Mouse (Mus musculus) embryonic facial prominence, embryonic 12.5 days (tissue): ENCODE results near the gene Decr2. TPM values are rescaled to one million over a fixed set of nuclear protein-coding genes. Genes with fewer than 3 reads are reported as not detected.

Source experiments
- ATAC-seq: fragments of 200-750 bp; cut with Nextera tagmentation; 2 replicates; pipeline ENCODE4 v1.8.0; 2017; ENCODE audit not compliant: insufficient number of reproducible peaks, insufficient read depth, low FRiP score, low TSS enrichment
- H3K27ac ChIP-seq: fragments of 300-500 bp; sonication (generic); 2 replicates; pipeline ENCODE4 v1.5.1; 2016; ENCODE audit warnings: mild to moderate bottlenecking
- H3K27me3 ChIP-seq: fragments of 300-500 bp; sonication (generic); 2 replicates; pipeline ENCODE4 v1.6.1; 2016; ENCODE audit warnings: mild to moderate bottlenecking, moderate library complexity
- H3K36me3 ChIP-seq: fragments of 300-500 bp; sonication (generic); 2 replicates; pipeline ENCODE4 v1.6.1; 2016; ENCODE audit warnings: mild to moderate bottlenecking
- H3K4me1 ChIP-seq: fragments of 300-500 bp; sonication (generic); 2 replicates; pipeline ENCODE4 v1.6.1; 2016
- H3K4me2 ChIP-seq: fragments of 300-500 bp; sonication (generic); replicated peaks from 2 replicates; pipeline ENCODE4 v1.6.1; 2016; ENCODE audit warnings: mild to moderate bottlenecking, moderate library complexity
- H3K4me3 ChIP-seq: fragments of 300-500 bp; sonication (generic); 2 replicates; pipeline ENCODE4 v1.5.1; 2016; ENCODE audit warnings: mild to moderate bottlenecking
- H3K9ac ChIP-seq: fragments of 300-500 bp; sonication (generic); 2 replicates; pipeline ENCODE4 v1.6.1; 2016; ENCODE audit warnings: mild to moderate bottlenecking, moderate library complexity
- H3K9me3 ChIP-seq: fragments of 300-500 bp; sonication (generic); 2 replicates; pipeline ENCODE4 v1.6.1; 2016; ENCODE audit warnings: mild to moderate bottlenecking, moderate library complexity
- WGBS: fragments of 180-500 bp; shearing (Covaris S2); methylation state at CpG from one replicate; pipeline ENCODE4 v1.1.7; 2016; 5-methylcytosine and 5-hydroxymethylcytosine counted together
- polyA plus RNA-seq: library from polyadenylated mRNA; unstranded; fragments of >200 nt; fragmentation: Nextera tagmentation; extraction: Ambion mirVana; gene quantifications from 2 replicates; pipeline ENCODE4 v1.2.1, GENCODE M21; 2016

The Decr2 gene
- 38.5 and 39.0 TPM in 2 replicates for polyA plus RNA-seq

- ATAC-seq, result peak; percentile 86
- H3K9ac ChIP-seq, result peak within 1 kb of the TSS; percentile 63
- WGBS, result 3% methylated on average over 32 of the region's 32 CpGs
- peak within 1 kb of the TSS; percentile 51 for H3K4me3 ChIP-seq
- no peaks in the 10 kb centered on the region for H3K27me3 ChIP-seq
- H3K4me1 ChIP-seq, result peaks cover 9% of the 10 kb centered on the region; the same call in 1 of the 2 replicates
- peak within 1 kb of the TSS; percentile 75 for H3K4me2 ChIP-seq
- peak within 1 kb of the TSS; percentile 82 for H3K27ac ChIP-seq
- peaks cover 11% of the 10 kb centered on the region for H3K36me3 ChIP-seq
- H3K9me3 ChIP-seq, result no peaks in the 10 kb centered on the region
These were observed at the start of gene Decr2 for GRCm38 (mm10) chr17:26089905-26090632. Gene Decr2 (minus strand): TSS chr17:26090337.

GRCm38 (mm10) chr17:26138901-26139381 lies 48.8 kb upstream of the Decr2 start:
- ATAC-seq, result peak; percentile 48
- H3K4me2 ChIP-seq, result peak overlapping the region; percentile 71
- peaks cover 16% of the 10 kb centered on the region for H3K36me3 ChIP-seq
- H3K27me3 ChIP-seq, result no peaks in the 10 kb centered on the region
- WGBS, result under 1% methylated on average over 55 of the region's 58 CpGs
- H3K9me3 ChIP-seq, result no peaks in the 10 kb centered on the region
- peak overlapping the region; percentile 97 for H3K9ac ChIP-seq
- peaks cover 18% of the 10 kb centered on the region for H3K4me1 ChIP-seq
- H3K27ac ChIP-seq, result peak overlapping the region; percentile 95
- H3K4me3 ChIP-seq, result peak overlapping the region; percentile 77

- peak within 1 kb of the TSS; percentile 77 for H3K4me3 ChIP-seq
- H3K4me1 ChIP-seq, result peaks cover 18% of the 10 kb centered on the region
- peak within 1 kb of the TSS; percentile 71 for H3K4me2 ChIP-seq
- peak; percentile 98 for ATAC-seq
- H3K36me3 ChIP-seq, result peaks cover 11% of the 10 kb centered on the region
- WGBS, result 2% methylated on average over 42 of the region's 42 CpGs
- peak within 1 kb of the TSS; percentile 95 for H3K27ac ChIP-seq
- H3K27me3 ChIP-seq, result no peaks in the 10 kb centered on the region
- no peaks in the 10 kb centered on the region for H3K9me3 ChIP-seq
- H3K9ac ChIP-seq, result peak within 1 kb of the TSS; percentile 97
These were observed 48.2 kb upstream of the Decr2 start, which contains the start of gene Axin1 for GRCm38 (mm10) chr17:26138239-26138836. Gene Axin1 (plus strand): TSS chr17:26138688.

- H3K36me3 ChIP-seq, result peaks cover 5% of the 10 kb centered on the region
- peaks cover 18% of the 10 kb centered on the region for H3K4me1 ChIP-seq
- peak overlapping the region; percentile 77 for H3K4me3 ChIP-seq
- no peaks in the 10 kb centered on the region for H3K27me3 ChIP-seq
- WGBS, result 73% methylated on average over 2 of the region's 2 CpGs
- H3K27ac ChIP-seq, result peak overlapping the region; percentile 95; the same call in 1 of the 2 replicates
- peak overlapping the region; percentile 71 for H3K4me2 ChIP-seq
- no peak for ATAC-seq
- H3K9ac ChIP-seq, result peak overlapping the region; percentile 97; the same call in 1 of the 2 replicates
- no peaks in the 10 kb centered on the region for H3K9me3 ChIP-seq
These were observed 47.6 kb upstream of the Decr2 start for GRCm38 (mm10) chr17:26137751-26138130.

- 85% methylated on average over 11 of the region's 11 CpGs for WGBS
- Histone ChIP-seq H3K4me3 (no peak overlapping the region), H3K4me2 (no peak overlapping the region), H3K9ac (no peak overlapping the region), H3K4me1 (peaks cover 18% of the 10 kb centered on the region), H3K36me3 (peaks cover 3% of the 10 kb centered on the region; the same call in 1 of the 2 replicates), H3K9me3 (no peaks in the 10 kb centered on the region), H3K27ac (no peak overlapping the region), H3K27me3 (no peaks in the 10 kb centered on the region)
- ATAC-seq, result no peak
These were observed 47.1 kb upstream of the Decr2 start for GRCm38 (mm10) chr17:26137106-26137750.

GRCm38 (mm10) chr17:26131856-26132853 lies 42.0 kb upstream of the Decr2 start:
- H3K9ac ChIP-seq, result no peak overlapping the region
- no peaks in the 10 kb centered on the region for H3K4me1 ChIP-seq
- no peaks in the 10 kb centered on the region for H3K9me3 ChIP-seq
- peaks cover 52% of the 10 kb centered on the region for H3K36me3 ChIP-seq
- no peak overlapping the region for H3K4me3 ChIP-seq
- no peak for ATAC-seq
- H3K27ac ChIP-seq, result no peak overlapping the region
- H3K27me3 ChIP-seq, result no peaks in the 10 kb centered on the region
- WGBS, result 89% methylated on average over 18 of the region's 18 CpGs
- no peak overlapping the region for H3K4me2 ChIP-seq

- Histone ChIP-seq H3K4me2 (no peak overlapping the region), H3K27ac (no peak overlapping the region), H3K36me3 (peaks cover 62% of the 10 kb centered on the region), H3K4me1 (no peaks in the 10 kb centered on the region), H3K4me3 (no peak overlapping the region), H3K9ac (no peak overlapping the region), H3K27me3 (no peaks in the 10 kb centered on the region), H3K9me3 (no peaks in the 10 kb centered on the region)
- WGBS, result 83% methylated on average over 18 of the region's 18 CpGs
- no peak for ATAC-seq
These were observed 41.1 kb upstream of the Decr2 start for GRCm38 (mm10) chr17:26131062-26131732.

GRCm38 (mm10) chr17:26125226-26125625 lies 35.1 kb upstream of the Decr2 start:
- no peaks in the 10 kb centered on the region for H3K27me3 ChIP-seq
- peaks cover 53% of the 10 kb centered on the region for H3K36me3 ChIP-seq
- no peak overlapping the region for H3K4me3 ChIP-seq
- peaks cover 8% of the 10 kb centered on the region for H3K4me1 ChIP-seq
- WGBS, result 92% methylated on average over 10 of the region's 10 CpGs
- no peak for ATAC-seq
- no peak overlapping the region for H3K9ac ChIP-seq
- H3K4me2 ChIP-seq, result no peak overlapping the region
- H3K27ac ChIP-seq, result no peak overlapping the region
- no peaks in the 10 kb centered on the region for H3K9me3 ChIP-seq

- Histone ChIP-seq H3K27ac (no peak overlapping the region), H3K9ac (peak overlapping the region; percentile 87; the same call in 1 of the 2 replicates), H3K4me3 (peak overlapping the region; percentile 97), H3K9me3 (no peaks in the 10 kb centered on the region), H3K4me1 (peaks cover 8% of the 10 kb centered on the region), H3K4me2 (peak overlapping the region; percentile 87), H3K27me3 (peaks cover 2% of the 10 kb centered on the region; the same call in 1 of the 2 replicates), H3K36me3 (peaks cover 47% of the 10 kb centered on the region)
- no peak for ATAC-seq
- 89% methylated on average over 7 of the region's 7 CpGs for WGBS
These were observed 34.4 kb upstream of the Decr2 start for GRCm38 (mm10) chr17:26124560-26124959.

- ATAC-seq, result peak; percentile 81
- Histone ChIP-seq H3K4me3 (peak within 1 kb of the TSS; percentile 97), H3K9me3 (no peaks in the 10 kb centered on the region), H3K27me3 (peaks cover 14% of the 10 kb centered on the region; the same call in 1 of the 2 replicates), H3K27ac (peak within 1 kb of the TSS; percentile 36), H3K36me3 (peaks cover 34% of the 10 kb centered on the region), H3K4me2 (peak within 1 kb of the TSS; percentile 87), H3K9ac (peak within 1 kb of the TSS; percentile 87), H3K4me1 (peaks cover 8% of the 10 kb centered on the region)
- WGBS, result under 1% methylated on average over 32 of the region's 32 CpGs
These were observed 33.1 kb upstream of the Decr2 start, which contains the start of gene Mrpl28 for GRCm38 (mm10) chr17:26123267-26123684. Gene Mrpl28 (plus strand): TSS chr17:26123500.
